Comparison of ENCODE assay signal across 11 mouse cellular contexts in the genomic region with DNA sequence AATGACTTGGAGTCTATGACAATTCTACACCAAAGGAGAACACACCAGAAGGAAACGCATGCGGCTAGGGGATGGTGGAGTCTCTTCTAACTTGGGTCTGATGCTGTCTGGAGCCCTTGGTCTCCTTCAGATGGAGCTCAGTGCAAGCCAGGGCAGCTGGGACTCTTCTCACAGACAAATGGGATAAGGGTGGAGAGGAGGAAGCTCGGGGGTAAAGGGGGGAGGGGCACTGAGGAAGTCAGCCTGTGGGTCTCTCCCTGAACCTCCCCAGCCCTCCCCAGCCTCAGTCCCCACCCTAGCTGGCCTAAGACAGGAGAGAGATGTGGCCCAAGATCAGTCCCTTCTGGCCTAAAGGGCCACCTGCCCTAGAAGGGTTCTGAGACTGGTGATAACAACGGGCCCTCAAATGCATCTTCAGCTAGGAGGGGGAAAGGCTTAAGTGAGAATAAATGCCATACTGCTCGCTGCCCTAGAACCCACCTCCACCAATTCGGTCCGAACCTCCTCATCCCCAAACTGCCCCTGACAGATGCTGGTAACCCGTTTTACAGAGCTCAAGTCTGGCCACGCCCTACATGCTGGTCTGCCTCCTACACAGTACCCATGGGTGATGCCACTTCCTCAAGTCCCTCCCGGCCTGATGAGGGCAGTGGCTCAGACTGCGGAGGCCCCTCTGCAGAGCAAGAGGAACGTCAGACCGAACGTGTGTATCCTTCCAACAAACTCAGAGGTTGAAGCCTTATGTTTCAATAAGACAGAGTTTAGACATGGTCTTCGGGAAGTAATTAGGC. TPM values are rescaled to one million over a fixed set of nuclear protein-coding genes. Genes with fewer than 3 reads are reported as not detected.
DNase-seq lines count a peak whose midpoint lies in the region; ATAC-seq and TF ChIP-seq lines count a peak whose summit lies in the region.
"Had no signal": no experiment of that assay in that cellular context is flagged by ENCODE, and none has a peak within 500 bp of the region (broad histone marks: within the 10 kb centered on the region; RNA-seq: fewer than 3 reads in every experiment).

No protein-coding gene starts in this region.

- H3K27ac ChIP-seq in intestine, embryonic 14.5 days (ENCODE audit: low read depth), result no peak overlapping the region
- H3K27ac ChIP-seq in intestine, embryonic 15.5 days, result no peak overlapping the region
- peak overlapping the region; percentile 69; the same call in 1 of the 2 replicates for H3K27ac ChIP-seq in liver, postnatal 0 days (ENCODE audit: low read depth)
- H3K27ac ChIP-seq in stomach, embryonic 16.5 days (ENCODE audit: low read length), result no peak overlapping the region
- H3K27ac ChIP-seq in forebrain, embryonic 16.5 days (ENCODE audit: low read length), result no peak overlapping the region
- H3K27ac ChIP-seq: heart, embryonic 15.5 days; neural tube, embryonic 13.5 days had no signal

- H3K4me2 ChIP-seq in intestine, embryonic 14.5 days (ENCODE audit: low read length), result no peak overlapping the region
- H3K4me2 ChIP-seq in intestine, embryonic 15.5 days (replicated peaks), result no peak overlapping the region
- H3K4me2 ChIP-seq in liver, postnatal 0 days (ENCODE audit: low read depth, low read length), result peak overlapping the region; percentile 18
- H3K4me2 ChIP-seq in stomach, embryonic 16.5 days (ENCODE audit: low read depth, low read length), result no peak overlapping the region
- H3K4me2 ChIP-seq in forebrain, embryonic 16.5 days (ENCODE audit: low read length), result no peak overlapping the region
- H3K4me2 ChIP-seq: heart, embryonic 15.5 days; neural tube, embryonic 13.5 days had no signal

- H3K9ac ChIP-seq in intestine, embryonic 14.5 days (ENCODE audit: low read length), result no peak overlapping the region
- H3K9ac ChIP-seq in intestine, embryonic 15.5 days, result no peak overlapping the region
- no peak overlapping the region for H3K9ac ChIP-seq in liver, postnatal 0 days (replicated peaks)
- no peak overlapping the region for H3K9ac ChIP-seq in stomach, embryonic 16.5 days (ENCODE audit: low read length)
- H3K9ac ChIP-seq in forebrain, embryonic 16.5 days (replicated peaks; ENCODE audit: low read depth, low read length), result no peak overlapping the region
- H3K9ac ChIP-seq: heart, embryonic 15.5 days; neural tube, embryonic 13.5 days had no signal

- no peaks in the 10 kb centered on the region for H3K36me3 ChIP-seq in intestine, embryonic 14.5 days (ENCODE audit: control insufficient read depth, insufficient read depth, low read length)
- no peaks in the 10 kb centered on the region for H3K36me3 ChIP-seq in intestine, embryonic 15.5 days
- no peaks in the 10 kb centered on the region; the same call in 1 of the 2 replicates for H3K36me3 ChIP-seq in liver, postnatal 0 days (replicated peaks; ENCODE audit: insufficient read depth, low read length)
- no peaks in the 10 kb centered on the region for H3K36me3 ChIP-seq in stomach, embryonic 16.5 days (ENCODE audit: control insufficient read depth, insufficient read depth, low read length)
- no peaks in the 10 kb centered on the region for H3K36me3 ChIP-seq in forebrain, embryonic 16.5 days (ENCODE audit: control insufficient read depth, insufficient read depth)
- H3K36me3 ChIP-seq: heart, embryonic 15.5 days; neural tube, embryonic 13.5 days had no signal

- 0 out of 2 replicates have a peak, but pooled peaks have one; percentile 9 for ATAC-seq in intestine, embryonic 14.5 days (replicated peaks; ENCODE audit: low FRiP score, low TSS enrichment, low read depth)
- ATAC-seq in intestine, embryonic 15.5 days, result no peak
- peak; percentile 62 for ATAC-seq in liver, postnatal 0 days
- peak; percentile 24; the same call in 1 of the 2 replicates for ATAC-seq in stomach, embryonic 16.5 days (ENCODE audit: insufficient read depth, low FRiP score)
- ATAC-seq in forebrain, embryonic 16.5 days, result no peak

- TF ChIP-seq EP300 in liver, postnatal 0 days (IDR thresholded peaks at IDR 0.05; ENCODE audit: low read depth), result no peak

- H3K4me1 ChIP-seq in intestine, embryonic 14.5 days (replicated peaks; ENCODE audit: control insufficient read depth, insufficient read depth, low read length), result peaks cover 22% of the 10 kb centered on the region
- H3K4me1 ChIP-seq in intestine, embryonic 15.5 days (replicated peaks), result peaks cover 42% of the 10 kb centered on the region
- peaks cover 45% of the 10 kb centered on the region for H3K4me1 ChIP-seq in liver, postnatal 0 days (ENCODE audit: insufficient read depth)
- peaks cover 36% of the 10 kb centered on the region for H3K4me1 ChIP-seq in stomach, embryonic 16.5 days (ENCODE audit: control insufficient read depth, insufficient read depth, low read length)
- H3K4me1 ChIP-seq in forebrain, embryonic 16.5 days (replicated peaks; ENCODE audit: control insufficient read depth, insufficient read depth, low read length), result peaks cover 18% of the 10 kb centered on the region

- DNase-seq in intestine, embryonic 14.5 days (ENCODE audit: low spot score), result no peak
- DNase-seq in thymus, postnatal 0 days (ENCODE audit: low spot score), result peak; percentile 28
- DNase-seq in thymus, adult 18-20 months, result no peak
- DNase-seq in liver, postnatal 0 days, result peak; percentile 47
- DNase-seq in heart, postnatal 4 days, result no peak
- DNase-seq: cerebellum, adult 11-12 months had no signal

- TF ChIP-seq CTCF in liver, postnatal 0 days (IDR thresholded peaks at IDR 0.05; ENCODE audit: low read depth), result peak; percentile 16; the same call in 1 of the 2 replicates

- WGBS in intestine, embryonic 14.5 days, result 78% methylated on average over 15 of the region's 15 CpGs
- WGBS in intestine, embryonic 15.5 days, result 72% methylated on average over 15 of the region's 15 CpGs
- 57% methylated on average over 15 of the region's 15 CpGs for WGBS in liver, postnatal 0 days (ENCODE audit: insufficient replicate concordance)
- 71% methylated on average over 15 of the region's 15 CpGs for WGBS in stomach, embryonic 16.5 days
- WGBS in forebrain, embryonic 16.5 days, result 88% methylated on average over 15 of the region's 15 CpGs

- H3K9me3 ChIP-seq in intestine, embryonic 14.5 days (ENCODE audit: control insufficient read depth, low read length), result no peaks in the 10 kb centered on the region
- no peaks in the 10 kb centered on the region for H3K9me3 ChIP-seq in intestine, embryonic 15.5 days
- H3K9me3 ChIP-seq in liver, postnatal 0 days (ENCODE audit: low read length), result no peaks in the 10 kb centered on the region
- no peaks in the 10 kb centered on the region for H3K9me3 ChIP-seq in stomach, embryonic 16.5 days (replicated peaks; ENCODE audit: control insufficient read depth, low read length)
- H3K9me3 ChIP-seq in forebrain, embryonic 16.5 days (ENCODE audit: control insufficient read depth, low read length), result no peaks in the 10 kb centered on the region
- H3K9me3 ChIP-seq: heart, embryonic 15.5 days; neural tube, embryonic 13.5 days had no signal

- no peak overlapping the region for H3K4me3 ChIP-seq in intestine, embryonic 14.5 days (ENCODE audit: low read depth, low read length)
- H3K4me3 ChIP-seq in intestine, embryonic 15.5 days (replicated peaks), result no peak overlapping the region
- no peak overlapping the region for H3K4me3 ChIP-seq in liver, postnatal 0 days (ENCODE audit: low read depth, low read length)
- H3K4me3 ChIP-seq in stomach, embryonic 16.5 days (replicated peaks; ENCODE audit: low read length), result no peak overlapping the region
- H3K4me3 ChIP-seq in forebrain, embryonic 16.5 days (replicated peaks; ENCODE audit: low read length), result no peak overlapping the region
- H3K4me3 ChIP-seq: heart, embryonic 15.5 days; neural tube, embryonic 13.5 days had no signal

- no peaks in the 10 kb centered on the region for H3K27me3 ChIP-seq in intestine, embryonic 14.5 days (replicated peaks; ENCODE audit: control insufficient read depth, insufficient read depth, low read length)
- no peaks in the 10 kb centered on the region for H3K27me3 ChIP-seq in intestine, embryonic 15.5 days (replicated peaks)
- no peaks in the 10 kb centered on the region for H3K27me3 ChIP-seq in liver, postnatal 0 days (ENCODE audit: insufficient read depth, low read length)
- H3K27me3 ChIP-seq in stomach, embryonic 16.5 days (ENCODE audit: control insufficient read depth, insufficient read depth, low read length), result no peaks in the 10 kb centered on the region
- H3K27me3 ChIP-seq in forebrain, embryonic 16.5 days (replicated peaks; ENCODE audit: control insufficient read depth, insufficient read depth, low read length), result no peaks in the 10 kb centered on the region
- H3K27me3 ChIP-seq: heart, embryonic 15.5 days; neural tube, embryonic 13.5 days had no signal

RNA-seq across cellular contexts. Expression of a gene that starts 14.8 kb away (rescaled TPM):
- polyA plus RNA-seq in intestine, embryonic 14.5 days (2014; fragmentation: Nextera tagmentation; extraction: Ambion mirVana), result 25.7 and 31.5 TPM in 2 replicates
- polyA plus RNA-seq in intestine, embryonic 15.5 days (2015; fragmentation: Nextera tagmentation; extraction: Ambion mirVana), result 39.1 and 40.1 TPM in 2 replicates
- 18.6 and 19.9 TPM in 2 replicates for polyA plus RNA-seq in thymus, postnatal 0 days (2015; fragmentation: Nextera tagmentation; extraction: Ambion mirVana)
- polyA plus RNA-seq in liver, postnatal 0 days (2015; fragmentation: Nextera tagmentation; extraction: Ambion mirVana), result 3.6 TPM in 2 replicates
- 21.9 and 22.6 TPM in 2 replicates for polyA plus RNA-seq in stomach, embryonic 16.5 days (2015; fragmentation: Nextera tagmentation; extraction: Ambion mirVana)
- polyA plus RNA-seq in forebrain, embryonic 16.5 days (2015; fragmentation: Nextera tagmentation; extraction: Ambion mirVana), result 66.5 and 68.7 TPM in 2 replicates
- total RNA-seq in heart, postnatal 4 days (2021), result 1 to 10 TPM; 7.5 to 7.9 TPM

RNA-seq across cellular contexts. Expression of a gene that starts 53.5 kb away (rescaled TPM):
- polyA plus RNA-seq in intestine, embryonic 14.5 days (2014; fragmentation: Nextera tagmentation; extraction: Ambion mirVana), result 21.0 and 27.3 TPM in 2 replicates
- 20.5 and 23.1 TPM in 2 replicates for polyA plus RNA-seq in intestine, embryonic 15.5 days (2015; fragmentation: Nextera tagmentation; extraction: Ambion mirVana)
- polyA plus RNA-seq in thymus, postnatal 0 days (2015; fragmentation: Nextera tagmentation; extraction: Ambion mirVana), result 15.3 and 16.1 TPM in 2 replicates
- 4.2 and 4.9 TPM in 2 replicates for polyA plus RNA-seq in liver, postnatal 0 days (2015; fragmentation: Nextera tagmentation; extraction: Ambion mirVana)
- polyA plus RNA-seq in stomach, embryonic 16.5 days (2015; fragmentation: Nextera tagmentation; extraction: Ambion mirVana), result 19.8 and 22.9 TPM in 2 replicates
- 53.6 and 60.2 TPM in 2 replicates for polyA plus RNA-seq in forebrain, embryonic 16.5 days (2015; fragmentation: Nextera tagmentation; extraction: Ambion mirVana)
- 10 to 100 TPM in 1 of 2 experiments, 1 to 10 TPM in 1; 8.2 to 11.4 TPM for total RNA-seq in heart, postnatal 4 days (2021)

RNA-seq across cellular contexts. Expression of a gene that starts 53.6 kb away (rescaled TPM):
- polyA plus RNA-seq in intestine, embryonic 14.5 days (2014; fragmentation: Nextera tagmentation; extraction: Ambion mirVana), result 12.6 and 14.7 TPM in 2 replicates
- polyA plus RNA-seq in intestine, embryonic 15.5 days (2015; fragmentation: Nextera tagmentation; extraction: Ambion mirVana), result 15.3 and 16.3 TPM in 2 replicates
- 18.6 and 20.5 TPM in 2 replicates for polyA plus RNA-seq in thymus, postnatal 0 days (2015; fragmentation: Nextera tagmentation; extraction: Ambion mirVana)
- polyA plus RNA-seq in liver, postnatal 0 days (2015; fragmentation: Nextera tagmentation; extraction: Ambion mirVana), result 5.6 and 5.8 TPM in 2 replicates
- polyA plus RNA-seq in stomach, embryonic 16.5 days (2015; fragmentation: Nextera tagmentation; extraction: Ambion mirVana), result 8.4 and 9.6 TPM in 2 replicates
- polyA plus RNA-seq in forebrain, embryonic 16.5 days (2015; fragmentation: Nextera tagmentation; extraction: Ambion mirVana), result 11.0 and 11.9 TPM in 2 replicates
- total RNA-seq in heart, postnatal 4 days (2021), result 1 to 10 TPM; 5.7 to 6.0 TPM

Comparison
In these comparisons a context has a peak if more than half of its experiments do, and no peak if none do; other contexts are left out.
1. ATAC-seq: peak in intestine, embryonic 14.5 days (single experiment), liver, postnatal 0 days (single experiment) and stomach, embryonic 16.5 days (single experiment); none in intestine, embryonic 15.5 days (single experiment) and forebrain, embryonic 16.5 days (single experiment).
2. DNase-seq: peak in thymus, postnatal 0 days (single experiment) and liver, postnatal 0 days (single experiment); none in intestine, embryonic 14.5 days (single experiment), thymus, adult 18-20 months (0 of 2) and heart, postnatal 4 days (single experiment).